Mouse (Mus musculus): ENCODE measurements around the gene Hs1bp3. TPM values are rescaled to one million over a fixed set of nuclear protein-coding genes. Genes with fewer than 3 reads are reported as not detected.

Hs1bp3 gene
- polyA plus RNA-seq, 1 experiment from 2014 or later = 7.8 TPM

- 72% methylated on average over 3 of the region's 3 CpGs for WGBS
- H3K4me1 ChIP-seq (replicated peaks; ENCODE audit: control insufficient read depth, insufficient read depth, low read length) = peaks cover 7% of the 10 kb centered on the region
- no peak for DNase-seq (ENCODE audit: low spot score)
- H3K36me3 ChIP-seq (ENCODE audit: control insufficient read depth, insufficient read depth, low read length) = no peaks in the 10 kb centered on the region
- no peak overlapping the region for H3K9ac ChIP-seq (ENCODE audit: low read length)
- no peak for ATAC-seq (replicated peaks; ENCODE audit: low FRiP score)
- H3K4me3 ChIP-seq (ENCODE audit: low read depth, low read length) = no peak overlapping the region
- no peak overlapping the region for H3K27ac ChIP-seq (ENCODE audit: low read depth, low read length)
- H3K4me2 ChIP-seq (ENCODE audit: low read depth, low read length, severe bottlenecking) = no peak overlapping the region
- no peaks in the 10 kb centered on the region for H3K27me3 ChIP-seq (ENCODE audit: control insufficient read depth, insufficient read depth, low read length)
- no peaks in the 10 kb centered on the region for H3K9me3 ChIP-seq (ENCODE audit: control insufficient read depth, low read length)
Observed at GRCm38 (mm10) chr12:8366688-8367087, 53.5 kb downstream of the Hs1bp3 start.

GRCm38 (mm10) chr12:8371746-8372510 lies 58.7 kb downstream of the Hs1bp3 start:
- H3K4me2 ChIP-seq (ENCODE audit: low read depth, low read length, severe bottlenecking) = no peak overlapping the region
- no peaks in the 10 kb centered on the region for H3K27me3 ChIP-seq (ENCODE audit: control insufficient read depth, insufficient read depth, low read length)
- H3K4me1 ChIP-seq (replicated peaks; ENCODE audit: control insufficient read depth, insufficient read depth, low read length) = no peaks in the 10 kb centered on the region
- no peak overlapping the region for H3K4me3 ChIP-seq (ENCODE audit: low read depth, low read length)
- no peak for DNase-seq (ENCODE audit: low spot score)
- no peaks in the 10 kb centered on the region for H3K36me3 ChIP-seq (ENCODE audit: control insufficient read depth, insufficient read depth, low read length)
- H3K9me3 ChIP-seq (ENCODE audit: control insufficient read depth, low read length) = no peaks in the 10 kb centered on the region
- no peak overlapping the region for H3K27ac ChIP-seq (ENCODE audit: low read depth, low read length)
- 88% methylated on average over 5 of the region's 5 CpGs for WGBS
- H3K9ac ChIP-seq (ENCODE audit: low read length) = no peak overlapping the region
- ATAC-seq (replicated peaks; ENCODE audit: low FRiP score) = no peak

- 87% methylated on average over 7 of the region's 7 CpGs for WGBS
- ATAC-seq (replicated peaks; ENCODE audit: low FRiP score) = no peak
- no peak overlapping the region for H3K27ac ChIP-seq (ENCODE audit: low read depth, low read length)
Observed at GRCm38 (mm10) chr12:8372511-8373180, 59.4 kb downstream of the Hs1bp3 start.

DNA sequence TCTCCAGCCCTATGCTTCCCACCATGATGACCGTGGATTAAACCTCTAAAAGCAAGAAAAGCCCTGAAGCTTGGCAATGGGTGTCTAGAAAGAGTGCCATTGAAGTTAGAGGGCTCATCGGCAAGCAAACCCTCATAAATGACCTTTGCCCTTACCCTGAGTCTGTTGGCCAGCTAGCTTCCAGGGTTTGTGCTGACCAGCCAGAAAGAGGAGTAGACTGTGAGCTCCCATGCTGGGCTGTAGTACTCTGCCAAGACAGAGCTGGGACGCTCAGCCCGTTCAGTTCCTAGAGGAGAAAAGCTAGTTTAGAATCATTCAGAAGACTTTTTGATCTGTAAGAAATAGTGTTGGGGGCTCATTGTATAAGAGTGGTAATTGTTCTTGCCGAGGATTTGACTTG lies 60.5 kb downstream of the Hs1bp3 start:
- 75% methylated on average over 5 of the region's 5 CpGs for WGBS

More at GRCm38 (mm10) chr12:8372511-8373180, 59.4 kb downstream of the Hs1bp3 start:
- Histone ChIP-seq H3K4me2 (ENCODE audit: low read depth, low read length, severe bottlenecking) (no peak overlapping the region), H3K4me1 (replicated peaks; ENCODE audit: control insufficient read depth, insufficient read depth, low read length) (no peaks in the 10 kb centered on the region), H3K9me3 (ENCODE audit: control insufficient read depth, low read length) (no peaks in the 10 kb centered on the region), H3K27me3 (ENCODE audit: control insufficient read depth, insufficient read depth, low read length) (no peaks in the 10 kb centered on the region), H3K4me3 (ENCODE audit: low read depth, low read length) (no peak overlapping the region), H3K36me3 (ENCODE audit: control insufficient read depth, insufficient read depth, low read length) (no peaks in the 10 kb centered on the region), H3K9ac (ENCODE audit: low read length) (no peak overlapping the region)
- DNase-seq (ENCODE audit: low spot score) = no peak

DNA sequence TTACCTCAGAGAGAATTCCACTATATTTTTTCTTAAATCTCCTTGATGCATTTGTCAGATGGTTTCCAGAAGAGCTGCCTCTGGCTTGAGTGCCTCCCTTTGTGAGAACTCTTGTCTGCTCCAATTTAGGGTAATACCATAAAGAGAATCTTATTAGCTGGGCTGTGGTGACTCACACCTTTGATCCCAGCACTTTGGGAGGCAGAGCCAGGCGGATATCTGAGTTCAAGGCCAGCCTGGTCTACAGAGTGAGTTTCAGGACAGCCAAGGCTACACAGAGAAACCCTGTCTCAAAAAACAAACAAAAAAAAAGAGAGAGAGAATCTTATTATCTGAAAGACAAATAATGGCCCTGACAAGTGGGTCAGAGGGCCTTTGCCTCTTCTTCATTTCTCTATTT lies 63.9 kb downstream of the Hs1bp3 start:
- 82% methylated on average over 1 of the region's 1 CpGs for WGBS
- no peak overlapping the region for H3K9ac ChIP-seq (ENCODE audit: low read length)

More for the DNA sequence above, 60.5 kb downstream of the Hs1bp3 start:
- Histone ChIP-seq H3K4me3 (ENCODE audit: low read depth, low read length) (no peak overlapping the region), H3K27me3 (ENCODE audit: control insufficient read depth, insufficient read depth, low read length) (no peaks in the 10 kb centered on the region), H3K9me3 (ENCODE audit: control insufficient read depth, low read length) (no peaks in the 10 kb centered on the region), H3K36me3 (ENCODE audit: control insufficient read depth, insufficient read depth, low read length) (no peaks in the 10 kb centered on the region), H3K4me2 (ENCODE audit: low read depth, low read length, severe bottlenecking) (no peak overlapping the region), H3K4me1 (replicated peaks; ENCODE audit: control insufficient read depth, insufficient read depth, low read length) (no peaks in the 10 kb centered on the region), H3K9ac (ENCODE audit: low read length) (no peak overlapping the region), H3K27ac (ENCODE audit: low read depth, low read length) (no peak overlapping the region)
- DNase-seq (ENCODE audit: low spot score) = no peak
- no peak for ATAC-seq (replicated peaks; ENCODE audit: low FRiP score)

GRCm38 (mm10) chr12:8377955-8378620 lies 64.9 kb downstream of the Hs1bp3 start:
- H3K9me3 ChIP-seq (ENCODE audit: control insufficient read depth, low read length) = no peaks in the 10 kb centered on the region
- no peak overlapping the region for H3K4me2 ChIP-seq (ENCODE audit: low read depth, low read length, severe bottlenecking)
- no peak overlapping the region for H3K4me3 ChIP-seq (ENCODE audit: low read depth, low read length)
- H3K4me1 ChIP-seq (replicated peaks; ENCODE audit: control insufficient read depth, insufficient read depth, low read length) = no peaks in the 10 kb centered on the region
- no peaks in the 10 kb centered on the region for H3K36me3 ChIP-seq (ENCODE audit: control insufficient read depth, insufficient read depth, low read length)
- DNase-seq (ENCODE audit: low spot score) (no peak), ATAC-seq (replicated peaks; ENCODE audit: low FRiP score) (no peak)
- H3K9ac ChIP-seq (ENCODE audit: low read length) = no peak overlapping the region
- H3K27ac ChIP-seq (ENCODE audit: low read depth, low read length) = no peak overlapping the region
- no peaks in the 10 kb centered on the region for H3K27me3 ChIP-seq (ENCODE audit: control insufficient read depth, insufficient read depth, low read length)
- 73% methylated on average over 9 of the region's 9 CpGs for WGBS

More for the DNA sequence above, 63.9 kb downstream of the Hs1bp3 start:
- Histone ChIP-seq H3K36me3 (ENCODE audit: control insufficient read depth, insufficient read depth, low read length) (no peaks in the 10 kb centered on the region), H3K4me3 (ENCODE audit: low read depth, low read length) (no peak overlapping the region), H3K27me3 (ENCODE audit: control insufficient read depth, insufficient read depth, low read length) (no peaks in the 10 kb centered on the region), H3K9me3 (ENCODE audit: control insufficient read depth, low read length) (no peaks in the 10 kb centered on the region), H3K27ac (ENCODE audit: low read depth, low read length) (no peak overlapping the region), H3K4me1 (replicated peaks; ENCODE audit: control insufficient read depth, insufficient read depth, low read length) (no peaks in the 10 kb centered on the region), H3K4me2 (ENCODE audit: low read depth, low read length, severe bottlenecking) (no peak overlapping the region)
- DNase-seq (ENCODE audit: low spot score) (no peak), ATAC-seq (replicated peaks; ENCODE audit: low FRiP score) (no peak)

GRCm38 (mm10) chr12:8379795-8380521 lies 66.7 kb downstream of the Hs1bp3 start:
- H3K9ac ChIP-seq (ENCODE audit: low read length) = no peak overlapping the region
- H3K27ac ChIP-seq (ENCODE audit: low read depth, low read length) = no peak overlapping the region
- no peak for ATAC-seq (replicated peaks; ENCODE audit: low FRiP score)
- 70% methylated on average over 8 of the region's 8 CpGs for whole genome bisulfite sequencing
- H3K4me1 ChIP-seq (replicated peaks; ENCODE audit: control insufficient read depth, insufficient read depth, low read length) = no peaks in the 10 kb centered on the region
- no peak overlapping the region for H3K4me2 ChIP-seq (ENCODE audit: low read depth, low read length, severe bottlenecking)
- no peaks in the 10 kb centered on the region for H3K9me3 ChIP-seq (ENCODE audit: control insufficient read depth, low read length)
- no peaks in the 10 kb centered on the region for H3K36me3 ChIP-seq (ENCODE audit: control insufficient read depth, insufficient read depth, low read length)
- DNase-seq (ENCODE audit: low spot score) = no peak
- no peak overlapping the region for H3K4me3 ChIP-seq (ENCODE audit: low read depth, low read length)
- H3K27me3 ChIP-seq (ENCODE audit: control insufficient read depth, insufficient read depth, low read length) = no peaks in the 10 kb centered on the region

- 50% methylated on average over 9 of the region's 9 CpGs for WGBS
- Histone ChIP-seq H3K27me3 (ENCODE audit: control insufficient read depth, insufficient read depth, low read length) (no peaks in the 10 kb centered on the region), H3K36me3 (ENCODE audit: control insufficient read depth, insufficient read depth, low read length) (no peaks in the 10 kb centered on the region)
Observed at GRCm38 (mm10) chr12:8380944-8381343, 67.7 kb downstream of the Hs1bp3 start.

More at GRCm38 (mm10) chr12:8380944-8381343, 67.7 kb downstream of the Hs1bp3 start:
- H3K4me1 ChIP-seq (replicated peaks; ENCODE audit: control insufficient read depth, insufficient read depth, low read length) = no peaks in the 10 kb centered on the region
- H3K9ac ChIP-seq (ENCODE audit: low read length) = no peak overlapping the region
- DNase-seq (ENCODE audit: low spot score) (no peak), ATAC-seq (replicated peaks; ENCODE audit: low FRiP score) (no peak)
- no peak overlapping the region for H3K4me3 ChIP-seq (ENCODE audit: low read depth, low read length)
- H3K27ac ChIP-seq (ENCODE audit: low read depth, low read length) = no peak overlapping the region
- H3K4me2 ChIP-seq (ENCODE audit: low read depth, low read length, severe bottlenecking) = no peak overlapping the region
- no peaks in the 10 kb centered on the region for H3K9me3 ChIP-seq (ENCODE audit: control insufficient read depth, low read length)
